Mouse (Mus musculus) forebrain, embryonic 12.5 days (tissue): ENCODE measurements around the gene Vdr. TPM values are rescaled to one million over a fixed set of nuclear protein-coding genes. Genes with fewer than 3 reads are reported as not detected.
"Not testable (repeated sequence)": the region's sequence is repeated elsewhere in the genome, so short reads cannot be mapped to it uniquely, and the experiment has no call there.

Experiments used
- ATAC-seq: fragments of 200-750 bp; cut with Nextera tagmentation; 2 replicates; pipeline ENCODE4 v1.8.0; 2017; ENCODE audit warnings: moderate TSS enrichment; ENCODE audit not compliant: low FRiP score
- H3K27ac ChIP-seq: fragments of 300-500 bp; sonication (generic); 2 replicates; pipeline ENCODE4 v1.5.1; 2016; ENCODE audit warnings: mild to moderate bottlenecking
- H3K27me3 ChIP-seq: fragments of 300-500 bp; sonication (generic); 2 replicates; pipeline ENCODE4 v1.6.1; 2016; ENCODE audit warnings: mild to moderate bottlenecking
- H3K36me3 ChIP-seq: fragments of 300-500 bp; sonication (generic); replicated peaks from 2 replicates; pipeline ENCODE4 v1.6.1; 2016; ENCODE audit warnings: mild to moderate bottlenecking
- H3K4me1 ChIP-seq: fragments of 300-500 bp; sonication (generic); 2 replicates; pipeline ENCODE4 v1.6.1; 2016
- H3K4me2 ChIP-seq: fragments of 300-500 bp; sonication (generic); 2 replicates; pipeline ENCODE4 v1.6.1; 2016; ENCODE audit warnings: mild to moderate bottlenecking, moderate library complexity
- H3K4me3 ChIP-seq: fragments of 300-500 bp; sonication (generic); replicated peaks from 2 replicates; pipeline ENCODE4 v1.5.1; 2016; ENCODE audit warnings: mild to moderate bottlenecking
- H3K9ac ChIP-seq: fragments of 300-500 bp; sonication (generic); 2 replicates; pipeline ENCODE4 v1.6.1; 2016; ENCODE audit warnings: mild to moderate bottlenecking
- H3K9me3 ChIP-seq: fragments of 300-500 bp; sonication (generic); 2 replicates; pipeline ENCODE4 v1.6.1; 2016
- WGBS: fragments of 180-500 bp; shearing (Covaris S2); methylation state at CpG from one replicate; pipeline ENCODE4 v1.1.7; 2016; 5-methylcytosine and 5-hydroxymethylcytosine counted together
- polyA plus RNA-seq: library from polyadenylated mRNA; unstranded; fragments of >200 nt; fragmentation: Nextera tagmentation; extraction: Ambion mirVana; gene quantifications from 2 replicates; pipeline ENCODE4 v1.2.1, GENCODE M21; 2016

The Vdr gene
- polyA plus RNA-seq, 1 experiment from 2014 or later, result 0.59 TPM

DNA sequence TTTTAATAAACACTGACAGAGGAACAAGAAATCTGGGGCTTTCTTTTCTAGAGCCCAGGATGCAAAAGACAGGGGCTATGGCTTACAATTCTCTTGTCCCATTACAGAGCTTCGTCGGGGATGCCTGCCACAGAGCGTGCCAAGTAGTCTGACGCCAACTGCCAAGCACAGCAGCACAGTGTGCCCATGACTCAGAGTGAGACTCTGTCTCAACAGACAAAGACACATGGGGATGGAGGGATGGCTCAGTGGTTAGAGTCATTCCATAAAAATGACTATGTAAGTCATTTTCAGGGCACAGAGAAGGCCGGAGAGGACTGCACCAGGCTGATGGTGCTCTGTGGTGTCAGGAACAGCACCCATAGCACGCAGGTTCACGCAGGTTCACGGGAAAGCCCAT is 38.3 kb downstream of the Vdr start:
- 92% methylated on average over 8 of the region's 8 CpGs for WGBS

DNA sequence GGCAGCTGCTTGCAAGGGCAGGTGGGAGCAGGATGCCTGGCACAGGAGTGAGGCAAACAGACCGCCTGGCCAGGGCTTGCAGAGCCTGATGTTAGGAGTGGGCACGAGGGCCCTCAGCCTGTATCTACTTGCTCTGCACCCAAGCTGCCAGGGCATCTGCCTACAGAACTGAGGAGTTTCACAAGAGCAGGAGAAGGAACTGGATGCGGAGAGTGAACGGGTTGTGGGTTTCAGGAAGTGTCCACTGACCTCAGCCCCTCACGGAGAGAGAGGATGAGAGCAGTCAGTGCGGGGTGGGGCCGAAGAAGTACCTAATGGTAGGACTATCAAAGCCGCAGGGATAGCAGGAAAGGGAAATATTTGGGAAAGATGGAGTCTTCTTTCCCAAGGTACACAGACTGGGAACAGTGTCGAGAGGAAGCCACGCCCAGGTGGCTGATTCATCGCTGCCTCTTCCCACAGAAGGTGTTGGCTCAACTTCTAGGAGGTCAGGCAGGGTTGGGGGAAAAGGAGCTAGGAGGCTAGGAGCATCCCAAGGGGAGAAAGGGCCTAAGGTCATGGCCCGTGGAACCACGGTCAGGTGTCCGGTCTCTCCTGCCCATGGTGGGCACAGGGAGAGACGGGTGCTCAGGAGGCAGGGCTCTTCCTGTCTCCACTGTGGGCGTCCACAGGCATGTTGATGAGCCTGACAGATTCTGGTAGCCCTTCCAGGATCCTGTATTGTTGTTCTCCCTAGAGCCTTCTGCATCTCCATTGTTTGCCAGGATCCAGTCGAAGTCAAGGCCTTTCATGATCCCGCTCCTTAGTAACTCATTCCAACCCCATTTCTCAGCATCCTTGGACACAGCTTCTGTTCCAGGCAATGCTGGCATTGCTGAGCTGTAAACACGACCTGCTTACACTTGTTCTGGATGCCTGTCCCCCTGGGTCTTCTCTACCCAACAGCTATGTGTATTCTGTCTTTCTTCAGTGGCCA is 39.1 kb downstream of the Vdr start:
- ATAC-seq, result no peak
- Histone ChIP-seq H3K9ac (no peak overlapping the region), H3K4me1 (no peaks in the 10 kb centered on the region), H3K27me3 (no peaks in the 10 kb centered on the region), H3K27ac (no peak overlapping the region), H3K9me3 (peaks cover 3% of the 10 kb centered on the region; the same call in 1 of the 2 replicates), H3K36me3 (no peaks in the 10 kb centered on the region), H3K4me3 (no peak overlapping the region), H3K4me2 (no peak overlapping the region)
- WGBS, result 88% methylated on average over 19 of the region's 19 CpGs

More for the DNA sequence above, 38.3 kb downstream of the Vdr start:
- Histone ChIP-seq H3K9me3 (no peaks in the 10 kb centered on the region; the same call in 1 of the 2 replicates), H3K27me3 (no peaks in the 10 kb centered on the region), H3K4me1 (no peaks in the 10 kb centered on the region), H3K4me2 (no peak overlapping the region), H3K36me3 (no peaks in the 10 kb centered on the region), H3K27ac (no peak overlapping the region), H3K9ac (no peak overlapping the region), H3K4me3 (no peak overlapping the region)
- no peak for ATAC-seq

DNA sequence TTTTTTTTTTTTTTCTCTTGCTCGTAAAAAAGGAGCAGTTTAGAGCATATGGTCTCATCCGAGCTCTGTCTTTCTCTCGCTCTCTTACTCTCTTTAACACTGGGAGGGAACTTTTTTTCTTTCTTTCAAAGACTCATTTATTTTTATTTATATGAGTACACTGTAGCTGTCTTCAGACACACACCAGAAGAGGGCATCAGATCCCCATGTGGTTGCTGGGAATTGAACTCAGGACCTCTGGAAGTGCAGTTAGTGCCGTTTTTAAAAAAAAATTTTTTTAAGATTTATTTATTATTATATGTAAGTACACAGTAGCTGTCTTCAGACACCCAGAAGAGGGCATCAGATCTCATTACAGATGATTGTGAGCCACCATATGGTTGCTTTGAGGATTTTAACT is 40.3 kb downstream of the Vdr start:
- ATAC-seq, H3K4me3 ChIP-seq, H3K4me2 ChIP-seq, H3K36me3 ChIP-seq, H3K27ac ChIP-seq, H3K9me3 ChIP-seq, H3K9ac ChIP-seq, H3K4me1 ChIP-seq, H3K27me3 ChIP-seq: not testable (repeated sequence)
- WGBS, result 85% methylated on average over 4 of the region's 4 CpGs

DNA sequence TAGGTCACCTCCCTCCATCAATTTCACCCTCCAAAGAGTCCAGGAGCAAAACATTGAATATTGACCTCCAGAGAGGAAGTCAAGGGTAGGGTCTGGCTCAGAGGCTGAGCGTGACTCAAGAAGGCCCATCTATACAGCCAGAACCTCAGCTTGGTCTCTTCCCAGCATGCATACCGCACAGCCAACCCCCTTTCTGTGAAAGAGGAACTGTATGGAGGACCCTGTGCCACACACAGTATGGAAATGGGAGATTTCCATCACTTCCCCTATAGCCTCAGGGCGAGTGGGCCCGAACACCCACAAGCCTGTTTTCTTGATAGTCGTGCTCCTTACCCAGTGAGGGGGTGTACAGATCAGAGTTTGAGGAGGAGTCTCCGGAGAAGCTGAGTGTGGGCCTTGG is 41.4 kb downstream of the Vdr start:
- Histone ChIP-seq H3K36me3 (no peaks in the 10 kb centered on the region), H3K27ac (no peak overlapping the region)
- WGBS, result 91% methylated on average over 6 of the region's 6 CpGs

DNA sequence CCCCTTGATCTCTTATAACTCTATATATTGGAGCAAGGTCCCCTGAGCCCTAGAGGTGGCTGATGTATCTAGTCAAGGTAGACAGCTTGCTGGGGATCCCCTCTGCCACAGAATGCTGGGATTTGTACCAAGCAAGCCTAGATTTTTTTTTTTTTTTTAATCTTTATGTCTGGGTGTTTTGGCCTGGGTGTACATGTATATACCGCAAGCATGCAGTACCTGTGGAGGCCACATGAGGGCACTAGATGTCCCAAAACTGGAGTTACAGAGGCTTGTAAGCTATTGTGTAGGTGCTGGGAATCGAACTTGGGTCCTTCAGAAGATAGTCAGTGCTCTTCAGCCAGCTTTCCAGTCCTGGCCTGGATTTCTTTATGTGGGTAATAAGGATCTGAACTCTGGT is 44.4 kb downstream of the Vdr start:
- no peak overlapping the region for H3K27ac ChIP-seq
- 89% methylated on average over 2 of the region's 2 CpGs for WGBS
- no peak for ATAC-seq
- no peaks in the 10 kb centered on the region for H3K27me3 ChIP-seq
- H3K4me3 ChIP-seq, result no peak overlapping the region
- H3K4me1 ChIP-seq, result peaks cover 9% of the 10 kb centered on the region
- no peaks in the 10 kb centered on the region for H3K36me3 ChIP-seq
- H3K9me3 ChIP-seq, result peaks cover 3% of the 10 kb centered on the region; the same call in 1 of the 2 replicates
- no peak overlapping the region for H3K9ac ChIP-seq
- no peak overlapping the region for H3K4me2 ChIP-seq

More for the DNA sequence above, 41.4 kb downstream of the Vdr start:
- Histone ChIP-seq H3K27me3 (no peaks in the 10 kb centered on the region), H3K4me2 (no peak overlapping the region), H3K4me1 (no peaks in the 10 kb centered on the region), H3K9ac (no peak overlapping the region), H3K4me3 (no peak overlapping the region), H3K9me3 (peaks cover 3% of the 10 kb centered on the region; the same call in 1 of the 2 replicates)
- no peak for ATAC-seq

DNA sequence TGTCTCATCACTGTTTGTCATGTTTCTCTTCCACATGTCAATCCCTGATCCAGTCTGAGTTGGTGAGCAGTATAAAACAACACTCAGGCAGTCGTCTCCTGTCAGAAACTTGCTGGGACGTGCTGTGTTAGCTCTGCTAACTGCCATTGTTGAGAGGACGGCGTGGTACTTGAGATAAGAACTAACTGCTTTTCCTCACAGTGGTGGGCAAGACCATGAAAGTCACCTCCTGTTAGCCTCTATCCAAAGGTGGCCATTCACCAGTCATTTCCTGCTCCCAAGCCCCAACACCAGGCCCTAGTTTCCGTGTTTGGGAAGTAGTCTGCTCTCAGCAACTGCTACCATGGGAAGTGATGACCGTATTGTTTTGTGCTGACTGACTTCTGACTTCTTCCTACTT is 45.3 kb downstream of the Vdr start:
- Histone ChIP-seq H3K9ac (no peak overlapping the region), H3K27me3 (no peaks in the 10 kb centered on the region), H3K4me3 (no peak overlapping the region), H3K27ac (no peak overlapping the region), H3K36me3 (no peaks in the 10 kb centered on the region), H3K4me2 (no peak overlapping the region), H3K4me1 (peaks cover 9% of the 10 kb centered on the region), H3K9me3 (peaks cover 3% of the 10 kb centered on the region; the same call in 1 of the 2 replicates)
- ATAC-seq, result no peak
- 74% methylated on average over 6 of the region's 6 CpGs for WGBS

DNA sequence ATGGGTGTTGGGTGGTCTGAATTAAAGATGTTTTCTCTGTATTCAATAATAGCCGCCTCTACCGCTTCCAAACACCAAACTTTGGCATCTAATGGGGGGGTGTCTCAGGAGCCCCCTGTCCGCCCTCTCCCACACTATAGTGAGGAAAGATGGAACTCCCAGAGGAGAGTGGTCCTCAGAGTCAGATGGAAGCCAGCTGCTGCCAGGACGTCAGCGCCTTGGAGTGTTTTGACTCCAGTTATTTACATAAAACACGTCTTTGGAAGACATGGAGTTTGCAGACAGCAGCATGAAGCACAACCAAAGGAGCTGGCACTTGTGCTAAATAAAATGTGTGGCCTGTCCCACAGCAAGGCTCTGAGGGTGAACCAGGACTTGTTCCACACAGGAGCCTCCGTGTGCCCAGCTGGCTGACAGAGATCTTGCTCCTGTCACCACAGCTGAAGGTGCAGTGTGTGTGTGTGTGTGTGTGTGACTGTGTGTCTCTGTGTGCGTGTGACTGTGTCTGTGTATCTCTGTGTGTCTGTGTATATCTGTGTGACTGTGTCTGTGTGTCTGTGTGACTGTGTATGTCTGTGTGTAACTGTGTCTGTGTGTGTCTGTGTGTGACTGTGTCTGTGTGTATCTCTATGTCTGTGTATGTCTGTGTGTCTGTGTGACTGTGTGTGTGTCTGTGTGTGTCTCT is 45.9 kb downstream of the Vdr start:
- no peak overlapping the region for H3K4me2 ChIP-seq
- no peak for ATAC-seq
- no peak overlapping the region for H3K9ac ChIP-seq
- H3K36me3 ChIP-seq, result no peaks in the 10 kb centered on the region
- peaks cover 9% of the 10 kb centered on the region for H3K4me1 ChIP-seq
- no peak overlapping the region for H3K4me3 ChIP-seq
- H3K9me3 ChIP-seq, result peaks cover 3% of the 10 kb centered on the region; the same call in 1 of the 2 replicates
- H3K27ac ChIP-seq, result no peak overlapping the region
- H3K27me3 ChIP-seq, result no peaks in the 10 kb centered on the region
- WGBS, result 76% methylated on average over 8 of the region's 8 CpGs

DNA sequence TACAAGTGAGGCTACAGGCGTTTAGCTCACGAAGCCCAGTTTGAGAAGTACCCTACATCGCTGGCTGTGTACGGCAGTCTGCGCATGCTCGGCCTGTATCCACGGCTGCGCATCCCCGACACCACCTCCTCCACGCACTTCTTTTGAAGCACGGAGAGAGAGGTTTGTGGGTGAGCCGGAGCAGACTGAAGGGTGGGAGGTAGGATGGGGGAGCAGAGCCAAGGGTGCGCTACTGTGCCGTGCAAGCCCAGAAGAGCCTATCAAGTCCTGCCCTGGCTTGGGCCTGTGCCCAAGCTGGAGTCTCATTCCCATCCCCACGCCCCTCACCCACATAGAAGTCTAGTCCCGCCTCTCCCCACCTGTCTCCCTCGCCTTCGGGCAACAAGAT is 46.9 kb downstream of the Vdr start:
- no peak for ATAC-seq
- Histone ChIP-seq H3K9me3 (peaks cover 3% of the 10 kb centered on the region; the same call in 1 of the 2 replicates), H3K4me2 (no peak overlapping the region), H3K4me1 (peaks cover 9% of the 10 kb centered on the region), H3K36me3 (no peaks in the 10 kb centered on the region), H3K27ac (no peak overlapping the region), H3K4me3 (no peak overlapping the region), H3K9ac (no peak overlapping the region), H3K27me3 (no peaks in the 10 kb centered on the region)
- 78% methylated on average over 17 of the region's 18 CpGs for WGBS

DNA sequence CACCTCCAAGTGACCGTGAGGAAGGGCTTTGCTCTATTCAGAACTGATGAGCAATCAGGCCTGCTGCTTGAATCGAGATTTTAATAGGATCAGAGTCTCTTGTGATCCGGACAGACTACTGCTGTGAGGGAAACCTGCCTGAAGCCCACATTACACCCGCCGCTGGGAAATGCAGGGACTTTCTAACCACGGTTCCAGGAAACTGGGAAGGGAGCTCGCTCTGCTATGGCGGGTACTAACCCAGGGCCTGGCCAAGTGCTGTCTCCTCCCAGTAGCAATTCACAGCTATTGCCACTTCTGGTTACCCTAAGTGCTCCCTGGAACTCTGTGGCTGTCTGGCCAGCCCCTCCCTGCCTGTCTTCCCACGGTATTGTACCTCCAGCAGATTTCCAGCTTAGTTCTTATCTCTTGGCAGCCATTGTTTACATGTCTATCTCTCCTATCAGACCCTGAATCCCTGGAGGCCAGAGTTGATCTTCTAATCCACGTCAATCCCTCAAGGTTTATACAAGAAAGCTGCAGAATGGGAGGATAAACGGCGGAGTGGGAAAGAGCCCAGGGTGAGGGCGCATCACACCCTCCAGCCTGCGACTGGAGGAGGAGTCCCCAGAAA is 47.4 kb downstream of the Vdr start:
- Histone ChIP-seq H3K4me1 (peaks cover 9% of the 10 kb centered on the region), H3K4me2 (no peak overlapping the region; the same call in 1 of the 2 replicates), H3K27me3 (no peaks in the 10 kb centered on the region), H3K27ac (no peak overlapping the region), H3K36me3 (no peaks in the 10 kb centered on the region), H3K4me3 (no peak overlapping the region), H3K9ac (no peak overlapping the region), H3K9me3 (peaks cover 3% of the 10 kb centered on the region; the same call in 1 of the 2 replicates)
- WGBS, result 40% methylated on average over 14 of the region's 14 CpGs
- ATAC-seq, result no peak

DNA sequence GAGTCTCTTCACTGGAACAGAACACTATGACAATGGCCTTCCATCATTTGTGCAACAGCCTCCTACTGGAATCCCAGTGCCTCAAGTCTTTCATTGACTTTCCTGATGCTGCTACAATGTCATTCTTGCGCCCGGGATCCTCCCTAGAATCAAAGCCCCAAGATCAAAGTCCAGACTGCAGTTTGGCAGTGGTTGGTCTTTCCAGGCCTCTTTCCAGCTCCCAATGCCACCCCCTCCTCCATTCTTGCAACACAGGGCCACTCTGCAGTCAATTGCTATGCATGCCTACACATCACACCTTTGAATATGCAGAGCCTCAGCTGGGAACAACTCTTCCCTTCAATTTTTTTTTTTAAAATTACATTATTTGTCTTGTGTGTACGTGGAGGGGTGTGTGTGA is 50.1 kb downstream of the Vdr start:
- 81% methylated on average over 3 of the region's 3 CpGs for WGBS
- Histone ChIP-seq H3K4me2 (no peak overlapping the region), H3K9me3 (no peaks in the 10 kb centered on the region), H3K4me1 (peaks cover 9% of the 10 kb centered on the region), H3K36me3 (no peaks in the 10 kb centered on the region), H3K9ac (no peak overlapping the region), H3K4me3 (no peak overlapping the region), H3K27me3 (no peaks in the 10 kb centered on the region), H3K27ac (no peak overlapping the region)
- ATAC-seq, result no peak

DNA sequence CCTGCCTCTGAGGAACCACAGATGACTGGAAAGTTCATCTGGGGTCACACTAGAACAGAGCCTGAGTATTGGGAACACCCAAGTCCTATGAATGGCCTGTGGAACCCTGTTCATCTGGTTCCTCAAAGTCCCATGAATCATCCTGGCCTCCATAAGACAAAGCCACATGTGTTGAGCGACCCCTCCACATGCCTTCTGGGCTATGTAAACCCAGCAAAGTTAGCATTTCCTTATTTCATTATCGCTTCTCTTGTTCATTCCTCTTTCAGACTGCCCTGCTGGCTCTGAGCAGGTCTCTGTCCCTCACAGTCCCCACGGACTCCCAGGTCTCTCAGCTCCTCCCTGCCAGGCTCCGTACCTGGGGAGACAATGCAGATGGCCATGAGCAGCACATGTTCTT is 52.0 kb downstream of the Vdr start:
- H3K4me1 ChIP-seq, result peaks cover 8% of the 10 kb centered on the region
- ATAC-seq, result no peak
- no peak overlapping the region for H3K4me3 ChIP-seq
- no peak overlapping the region for H3K27ac ChIP-seq
- no peaks in the 10 kb centered on the region for H3K27me3 ChIP-seq
- no peaks in the 10 kb centered on the region for H3K9me3 ChIP-seq
- no peak overlapping the region for H3K4me2 ChIP-seq
- H3K9ac ChIP-seq, result no peak overlapping the region
- 85% methylated on average over 4 of the region's 4 CpGs for WGBS
- no peaks in the 10 kb centered on the region for H3K36me3 ChIP-seq

DNA sequence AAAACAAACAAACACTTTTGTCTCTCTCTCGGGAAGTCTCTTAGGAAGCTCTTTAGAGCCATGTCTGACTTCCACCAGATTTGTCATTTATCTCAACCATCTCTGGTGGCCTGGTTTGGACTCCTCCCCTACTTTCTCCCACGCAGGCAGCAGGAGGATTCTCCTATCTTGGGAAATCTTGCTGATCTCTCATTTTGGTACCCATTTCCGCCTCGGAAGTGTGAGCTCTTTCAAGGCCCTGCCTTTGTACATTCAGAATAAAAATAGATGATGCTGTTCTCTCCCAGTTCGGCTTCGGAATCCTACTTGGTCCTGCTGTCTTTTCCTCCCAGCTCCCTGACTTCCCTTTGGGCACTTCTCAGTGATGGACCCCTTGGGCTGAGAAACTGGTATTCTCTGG is 55.9 kb downstream of the Vdr start:
- Histone ChIP-seq H3K27ac (no peak overlapping the region), H3K4me1 (no peaks in the 10 kb centered on the region), H3K9me3 (no peaks in the 10 kb centered on the region), H3K36me3 (no peaks in the 10 kb centered on the region), H3K4me3 (no peak overlapping the region), H3K27me3 (no peaks in the 10 kb centered on the region), H3K4me2 (no peak overlapping the region), H3K9ac (no peak overlapping the region)
- no peak for ATAC-seq
- 77% methylated on average over 6 of the region's 6 CpGs for WGBS
